Mouse (Mus musculus) layer of hippocampus, adult 2 months (tissue): ENCODE measurements at regions not wholly inside any gene's neighbourhood (a gene's known extent, or its start where the extent isn't known, plus 50 kb on each side); places are given as distances from the start of the nearest gene placed in this dataset.

Source experiments
- DNase-seq, 2 experiments: peaks; one replicate each; pipeline ENCODE4 v3.0.0; 2022; ENCODE audit warnings: low spot score in 2 of 2
- H3K27ac ChIP-seq: fragments of 200-600 bp; 2 replicates; pipeline ENCODE4 v1.8.1; 2022
- H3K4me3 ChIP-seq: fragments of 200-600 bp; 2 replicates; pipeline ENCODE4 v1.8.1; 2022; ENCODE audit warnings: mild to moderate bottlenecking
- CTCF ChIP-seq: fragments of 200-600 bp; conservative IDR thresholded peaks from 2 replicates; pipeline ENCODE4 v1.8.1; 2022; ENCODE audit warnings: antibody characterized with exemption, mild to moderate bottlenecking, moderate library complexity

- Histone ChIP-seq H3K27ac (peak overlapping the region; percentile 28; the same call in 1 of the 2 replicates), H3K4me3 (no peak overlapping the region)
- no peak for TF ChIP-seq CTCF
- DNase-seq = no peak
Observed at GRCm38 (mm10) chr16:45331236-45331635, 77.6 kb downstream of the Cd200 start.

GRCm38 (mm10) chr16:45330298-45330697 lies 78.6 kb downstream of the Cd200 start:
- Histone ChIP-seq H3K4me3 (no peak overlapping the region), H3K27ac (no peak overlapping the region; the same call in 1 of the 2 replicates)
- DNase-seq = no peak
- peak; percentile 75 for TF ChIP-seq CTCF

GRCm38 (mm10) chr16:45329716-45330115 lies 79.1 kb downstream of the Cd200 start:
- no peak overlapping the region for H3K4me3 ChIP-seq
- no peak for DNase-seq
- peak overlapping the region; percentile 20; the same call in 1 of the 2 replicates for H3K27ac ChIP-seq
- TF ChIP-seq CTCF = no peak

GRCm38 (mm10) chr16:45327103-45327502 lies 81.8 kb downstream of the Cd200 start:
- DNase-seq = no peak
- no peak overlapping the region for H3K27ac ChIP-seq
- TF ChIP-seq CTCF = no peak
- no peak overlapping the region for H3K4me3 ChIP-seq

- DNase-seq = no peak
Observed at GRCm38 (mm10) chr16:45311479-45311878, 87.4 kb downstream of the Btla start.

More at GRCm38 (mm10) chr16:45311479-45311878, 87.4 kb downstream of the Btla start:
- no peak overlapping the region for H3K27ac ChIP-seq
- no peak for TF ChIP-seq CTCF
- no peak overlapping the region for H3K4me3 ChIP-seq
